Mouse (Mus musculus): ENCODE results near the gene Smpd2.

DNA sequence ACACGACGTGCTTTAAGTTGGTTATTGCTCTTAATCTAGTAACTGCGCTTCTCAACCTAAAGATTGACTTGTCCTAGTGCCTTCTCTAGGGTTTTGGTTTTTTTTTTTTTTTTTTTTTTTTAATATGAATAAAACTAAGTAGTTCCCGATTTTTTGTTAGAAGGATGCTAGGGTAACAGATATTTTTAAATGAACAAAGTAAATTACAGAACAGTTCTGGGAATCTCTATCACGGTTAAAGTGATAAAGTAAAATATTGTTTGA, 30.2 kb upstream of the Smpd2 start:
- TF ChIP-seq POLR2A (IDR thresholded peaks at IDR 0.05; ENCODE audit: borderline replicate concordance, insufficient read depth, low read length) (no peak), CTCF (IDR thresholded peaks at IDR 0.05; ENCODE audit: borderline replicate concordance, insufficient read depth, low read depth, low read length) (no peak)
